Mouse (Mus musculus): ENCODE data around the gene Myh4.

Myh4 gene

GRCm38 (mm10) chr11:67237481-67238079 is at the start of gene Myh4:
TSS of gene Myh4 (plus strand) at chr11:67238029.
- no peak for DNase-seq (ENCODE audit: low spot score)

GRCm38 (mm10) chr11:67190316-67190715 is 47.5 kb upstream of the Myh4 start:
- DNase-seq (ENCODE audit: low spot score), result no peak

GRCm38 (mm10) chr11:67190814-67191213 is 47.0 kb upstream of the Myh4 start:
- no peak for DNase-seq (ENCODE audit: low spot score)

GRCm38 (mm10) chr11:67191496-67191895 is 46.3 kb upstream of the Myh4 start:
- no peak for DNase-seq (ENCODE audit: low spot score)

- no peak for DNase-seq (ENCODE audit: low spot score)
Observed at GRCm38 (mm10) chr11:67199321-67199720, 38.5 kb upstream of the Myh4 start.

GRCm38 (mm10) chr11:67199752-67200151 is 38.1 kb upstream of the Myh4 start, which contains the start of gene Myh1:
TSS of gene Myh1 (plus strand) at chr11:67200052.
- no peak for DNase-seq (ENCODE audit: low spot score)

GRCm38 (mm10) chr11:67204766-67205165 is 33.1 kb upstream of the Myh4 start:
- no peak for DNase-seq (ENCODE audit: low spot score)

GRCm38 (mm10) chr11:67221803-67222202 is 16.0 kb upstream of the Myh4 start:
- DNase-seq (ENCODE audit: low spot score), result no peak

GRCm38 (mm10) chr11:67224466-67224865 is 13.4 kb upstream of the Myh4 start:
- no peak for DNase-seq (ENCODE audit: low spot score)

GRCm38 (mm10) chr11:67228731-67229130 is 9.1 kb upstream of the Myh4 start:
- no peak for DNase-seq (ENCODE audit: low spot score)

GRCm38 (mm10) chr11:67229166-67229565 is 8.7 kb upstream of the Myh4 start:
- no peak for DNase-seq (ENCODE audit: low spot score)

- no peak for DNase-seq (ENCODE audit: low spot score)
Observed at GRCm38 (mm10) chr11:67229946-67230345, 7.9 kb upstream of the Myh4 start.

- no peak for DNase-seq (ENCODE audit: low spot score)
Observed at GRCm38 (mm10) chr11:67235639-67236358, 2.0 kb upstream of the Myh4 start.

GRCm38 (mm10) chr11:67236799-67237198 is 1.0 kb upstream of the Myh4 start:
- DNase-seq (ENCODE audit: low spot score), result no peak

- DNase-seq (ENCODE audit: low spot score), result no peak
Observed at GRCm38 (mm10) chr11:67241051-67241450, 3.2 kb downstream of the Myh4 start.

- no peak for DNase-seq (ENCODE audit: low spot score)
Observed at GRCm38 (mm10) chr11:67253691-67254090, 15.9 kb downstream of the Myh4 start.

GRCm38 (mm10) chr11:67257048-67257447 is 19.2 kb downstream of the Myh4 start:
- no peak for DNase-seq (ENCODE audit: low spot score)

- DNase-seq (ENCODE audit: low spot score), result no peak
Observed at GRCm38 (mm10) chr11:67260956-67261355, 23.1 kb downstream of the Myh4 start.

- no peak for DNase-seq (ENCODE audit: low spot score)
Observed at GRCm38 (mm10) chr11:67276601-67277174, 38.9 kb downstream of the Myh4 start, which contains the start of gene Myh8. TSS of gene Myh8 (plus strand) at chr11:67277124.

GRCm38 (mm10) chr11:67293440-67293839 is 55.6 kb downstream of the Myh4 start:
- no peak for DNase-seq (ENCODE audit: low spot score)
